Mouse (Mus musculus) liver, embryonic 14.5 days (tissue): Measurements from ENCODE around the gene Nmu. TPM values are rescaled to one million over a fixed set of nuclear protein-coding genes. Genes with fewer than 3 reads are reported as not detected.

Source experiments
- ATAC-seq: fragments of 200-750 bp; cut with Nextera tagmentation; 2 replicates; pipeline ENCODE4 v1.8.0; 2017; ENCODE audit warnings: moderate number of reproducible peaks, mild to moderate bottlenecking, moderate library complexity; ENCODE audit not compliant: insufficient read depth
- DNase-seq, 3 experiments: peaks; one replicate each; pipeline ENCODE4 v3.0.0-alpha.2; 2012 to 2013; ENCODE audit warnings: low read depth in 3 of 3, low spot score in 3 of 3
- H3K27ac ChIP-seq: fragments of 300-500 bp; sonication (generic); 2 replicates; pipeline ENCODE4 v1.5.1; 2014; ENCODE audit warnings: moderate library complexity, mild to moderate bottlenecking, control low read depth, inconsistent platforms
- H3K27me3 ChIP-seq: fragments of 300-500 bp; sonication (generic); 2 replicates; pipeline ENCODE4 v1.6.1; 2014; ENCODE audit warnings: mild to moderate bottlenecking, low read length, moderate library complexity; ENCODE audit not compliant: control insufficient read depth, insufficient read depth
- H3K36me3 ChIP-seq: fragments of 300-500 bp; sonication (generic); replicated peaks from 2 replicates; pipeline ENCODE4 v1.6.1; 2014; ENCODE audit warnings: low read depth; ENCODE audit not compliant: control insufficient read depth, insufficient read depth
- H3K4me1 ChIP-seq, 2 experiments: fragments of 200-500 bp in 1 of 2; fragments of 300-500 bp in 1 of 2; sonication (generic) in 1 of 2; replicated peaks; 2 replicates each; pipeline ENCODE4 v1.6.1; 2012 to 2014; ENCODE audit warnings: antibody characterized with exemption in 1 of 2, inconsistent platforms in 1 of 2, low read length in 1 of 2; ENCODE audit not compliant: control insufficient read depth in 2 of 2, insufficient read depth in 2 of 2
- H3K4me2 ChIP-seq: fragments of 300-500 bp; sonication (generic); 2 replicates; pipeline ENCODE4 v1.6.1; 2014; ENCODE audit warnings: low read depth, mild to moderate bottlenecking, control low read depth, moderate library complexity
- H3K4me3 ChIP-seq, 2 experiments: fragments of 200-500 bp in 1 of 2; fragments of 300-500 bp in 1 of 2; sonication (generic) in 1 of 2; 2 replicates each; pipeline ENCODE4 v1.5.1; 2012 to 2014; ENCODE audit warnings: low read depth in 2 of 2, low read length in 2 of 2, mild to moderate bottlenecking in 2 of 2, control low read depth in 1 of 2, inconsistent platforms in 1 of 2, moderate library complexity in 1 of 2; ENCODE audit not compliant: insufficient read depth in 1 of 2
- H3K9ac ChIP-seq: fragments of 300-500 bp; sonication (generic); replicated peaks from 2 replicates; pipeline ENCODE4 v1.6.1; 2014; ENCODE audit warnings: mild to moderate bottlenecking, control low read depth, moderate library complexity
- H3K9me3 ChIP-seq: fragments of 300-500 bp; sonication (generic); 2 replicates; pipeline ENCODE4 v1.6.1; 2016; ENCODE audit warnings: low read length, mixed read lengths; ENCODE audit not compliant: control insufficient read depth
- CTCF ChIP-seq: IDR thresholded peaks from 2 replicates; pipeline ENCODE4 v1.5.1; 2016; ENCODE audit warnings: antibody characterized with exemption, low read depth, control low read depth
- EP300 ChIP-seq: IDR thresholded peaks from 2 replicates; pipeline ENCODE4 v1.6.1; 2016; ENCODE audit warnings: antibody characterized with exemption, low read depth
- WGBS: fragments of 180-500 bp; shearing (Covaris S2); extraction: QIAGEN DNeasy Blood & Tissue Kit; methylation state at CpG from one replicate; pipeline ENCODE4 v1.1.7; 2014; ENCODE audit not compliant: insufficient replicate concordance; 5-methylcytosine and 5-hydroxymethylcytosine counted together
- polyA plus RNA-seq, 2 experiments: library from polyadenylated mRNA; depleted of rRNA in 1 of 2; stranded (reverse) in 1 of 2; unstranded in 1 of 2; fragments of >200 nt; fragmentation: Nextera tagmentation in 1 of 2; extraction: Ambion mirVana in 1 of 2; gene quantifications; 2 replicates each; pipeline versions ENCODE4 v1.2.1 to v1.2.3; 2012 to 2014

The Nmu gene
- polyA plus RNA-seq, 2 experiments: not detected

DNA sequence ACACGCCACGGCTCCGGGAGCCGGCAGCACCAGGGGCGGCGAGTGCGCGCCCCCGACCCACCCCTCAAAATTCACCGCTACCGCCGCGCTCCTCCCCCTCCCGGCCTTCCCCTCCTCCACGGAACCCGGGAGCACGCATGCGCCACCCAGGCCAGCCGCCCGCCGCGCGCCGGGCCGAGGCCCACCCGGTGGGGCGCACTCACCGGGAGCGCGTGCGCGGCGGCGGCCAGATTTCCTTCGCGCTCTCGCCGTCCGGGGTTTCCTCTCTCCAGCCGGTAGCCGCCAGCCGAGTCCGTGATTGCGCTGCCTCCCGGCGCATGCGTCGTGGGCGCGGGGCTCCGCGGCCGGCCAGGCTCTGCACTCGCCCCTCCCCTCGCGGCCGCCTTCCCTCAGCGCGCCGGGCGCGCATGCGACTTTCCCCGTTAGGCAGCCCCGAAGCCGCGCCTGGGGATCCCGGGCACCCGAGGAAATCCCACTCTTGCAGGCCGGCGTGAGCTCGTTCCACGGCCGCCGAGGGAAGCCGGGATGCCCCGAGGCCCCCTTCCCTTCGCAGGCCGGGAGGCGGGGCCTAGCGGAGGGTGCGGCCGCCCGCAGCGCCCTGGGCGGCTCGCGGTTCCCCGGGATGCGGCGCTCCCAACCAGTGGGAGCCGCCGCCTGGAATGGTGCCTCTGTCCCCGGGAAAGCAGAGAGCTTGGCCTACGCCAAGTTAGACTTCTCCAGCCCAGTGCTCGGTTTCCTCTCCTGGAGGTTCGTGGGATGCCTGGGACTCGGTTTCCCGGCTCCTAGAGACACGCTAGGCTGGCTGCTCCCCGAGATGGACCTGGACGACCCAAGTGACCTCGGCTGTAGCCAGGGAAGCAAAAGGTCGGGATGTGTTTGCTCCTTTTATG, 58.9 kb downstream of the Nmu start, which contains the start of gene Clock:
Clock (minus strand) TSS at position 341 of the 890 bp plus-strand sequence.
- Histone ChIP-seq H3K4me1 (0 out of 4 replicates have a peak, but pooled peaks cover 0 to 7% of the 10 kb centered on the region in 2 experiments), H3K4me2 (peak within 1 kb of the TSS; percentile 79), H3K4me3 (peak within 1 kb of the TSS; percentile 62 to 73), H3K36me3 (no peaks in the 10 kb centered on the region), H3K27ac (no peak within 1 kb of the TSS), H3K27me3 (peaks cover 5% of the 10 kb centered on the region), H3K9me3 (no peaks in the 10 kb centered on the region), H3K9ac (peak within 1 kb of the TSS; percentile 61)
- DNase-seq (peak; percentile 45 to 57 (median 56)), ATAC-seq (peak; percentile 75)
- TF ChIP-seq CTCF (no peak), EP300 (no peak)
- under 1% methylated on average over 97 of the region's 104 CpGs for WGBS

GRCm38 (mm10) chr5:76303745-76304451, 59.7 kb downstream of the Nmu start:
- Histone ChIP-seq H3K4me3 (peak overlapping the region; percentile 62 to 73), H3K9ac (peak overlapping the region; percentile 61), H3K4me1 (0 out of 4 replicates have a peak, but pooled peaks cover 0 to 7% of the 10 kb centered on the region in 2 experiments), H3K27ac (no peak overlapping the region), H3K27me3 (peaks cover 5% of the 10 kb centered on the region), H3K4me2 (peak overlapping the region; percentile 79), H3K9me3 (no peaks in the 10 kb centered on the region), H3K36me3 (no peaks in the 10 kb centered on the region)
- WGBS: under 1% methylated on average over 82 of the region's 100 CpGs
- DNase-seq (peak; percentile 48 to 53 (median 52)), ATAC-seq (peak; percentile 80)
- TF ChIP-seq CTCF (no peak), EP300 (no peak)

DNA sequence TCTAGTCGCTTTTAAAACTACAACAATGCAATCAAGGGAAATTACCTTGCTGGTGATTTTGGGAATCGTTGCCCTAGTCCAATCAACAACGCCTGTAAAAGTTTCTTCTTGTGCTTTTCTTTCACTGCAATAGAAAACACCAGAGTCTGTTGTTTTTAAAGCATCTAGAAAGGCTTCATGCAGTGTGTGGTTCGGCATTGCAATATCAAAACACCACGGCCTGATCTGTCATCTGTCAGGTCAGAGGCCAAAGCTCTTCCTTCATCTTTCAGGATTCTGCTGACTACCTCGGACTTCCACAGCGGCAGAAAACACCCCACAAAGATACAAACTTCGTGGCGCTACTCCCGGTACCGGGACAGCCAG, 60.2 kb downstream of the Nmu start:
- no peak for DNase-seq
- no peak; the same call in 1 of the 2 replicates for ATAC-seq
- TF ChIP-seq CTCF: no peak
- no peak for TF ChIP-seq EP300
- Histone ChIP-seq H3K9me3 (no peaks in the 10 kb centered on the region), H3K4me2 (peak overlapping the region; percentile 79), H3K36me3 (no peaks in the 10 kb centered on the region), H3K27me3 (peaks cover 5% of the 10 kb centered on the region), H3K9ac (peak overlapping the region; percentile 61), H3K4me3 (peak overlapping the region; percentile 62 to 73), H3K4me1 (0 out of 4 replicates have a peak, but pooled peaks cover 0 to 7% of the 10 kb centered on the region in 2 experiments), H3K27ac (no peak overlapping the region)
- 6% methylated on average over 11 of the region's 11 CpGs for WGBS

GRCm38 (mm10) chr5:76302009-76302408, 61.6 kb downstream of the Nmu start:
- Histone ChIP-seq H3K4me1 (0 out of 4 replicates have a peak, but pooled peaks cover 0 to 7% of the 10 kb centered on the region in 2 experiments), H3K27me3 (peaks cover 5% of the 10 kb centered on the region), H3K9ac (no peak overlapping the region), H3K27ac (no peak overlapping the region), H3K4me3 (no peak overlapping the region), H3K4me2 (no peak overlapping the region), H3K36me3 (no peaks in the 10 kb centered on the region), H3K9me3 (no peaks in the 10 kb centered on the region)
- TF ChIP-seq EP300 (no peak), CTCF (no peak)
- no peak for DNase-seq
- no peak for ATAC-seq
- WGBS: 68% methylated on average over 2 of the region's 2 CpGs
